Mouse (Mus musculus): ENCODE results near the gene Cd163l1.

- no peak for TF ChIP-seq CTCF (IDR thresholded peaks at IDR 0.05; ENCODE audit: insufficient read depth, low read length)
- no peak for TF ChIP-seq POLR2A (IDR thresholded peaks at IDR 0.05; ENCODE audit: borderline replicate concordance, extremely low read depth, low read depth, low read length)
Measured at GRCm38 (mm10) chr7:140170863-140171262, 47.2 kb upstream of the Cd163l1 start.
